Mouse (Mus musculus): ENCODE results near the gene Samd9l. TPM values are rescaled to one million over a fixed set of nuclear protein-coding genes. Genes with fewer than 3 reads are reported as not detected.
"Not testable (repeated sequence)": the region's sequence is repeated elsewhere in the genome, so short reads cannot be mapped to it uniquely, and the experiment has no call there.

Gene Samd9l
- polyA plus RNA-seq (2015; fragmentation: Nextera tagmentation; extraction: Ambion mirVana), result 1.5 and 1.6 TPM in 2 replicates

GRCm38 (mm10) chr6:3399340-3400068, at the start of gene Samd9l:
Samd9l (minus strand) TSS chr6:3399572.
- H3K9ac ChIP-seq; H3K4me3 ChIP-seq; H3K4me1 ChIP-seq; H3K36me3 ChIP-seq (replicated peaks); H3K27ac ChIP-seq; H3K27me3 ChIP-seq (replicated peaks); H3K4me2 ChIP-seq; ATAC-seq (replicated peaks); H3K9me3 ChIP-seq: not testable (repeated sequence)
- 48% methylated on average over 4 of the region's 4 CpGs for WGBS

GRCm38 (mm10) chr6:3447404-3447803, 48.0 kb upstream of the Samd9l start:
- Histone ChIP-seq H3K4me3 (no peak overlapping the region), H3K9me3 (no peaks in the 10 kb centered on the region)
- 9% methylated on average over 5 of the region's 5 CpGs for WGBS

DNA sequence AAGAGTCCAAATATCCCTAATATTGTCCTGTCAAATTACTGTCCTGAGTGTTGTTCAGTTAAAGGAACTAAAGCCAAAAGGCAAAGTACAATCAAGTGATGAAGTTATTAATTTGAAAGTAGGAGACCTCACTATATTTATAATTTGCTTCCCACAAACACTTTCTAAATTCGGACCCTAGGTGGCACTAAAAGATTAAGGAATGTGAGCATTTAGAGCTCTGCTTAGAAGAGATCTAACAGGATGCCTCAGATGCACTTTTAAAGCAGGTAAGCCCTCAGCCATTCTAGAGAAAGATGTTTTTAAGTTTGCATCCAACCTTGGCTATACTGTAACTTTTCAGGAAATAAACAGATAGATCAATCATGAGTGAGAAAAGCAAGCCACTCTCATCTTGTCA, 44.5 kb upstream of the Samd9l start:
- H3K9me3 ChIP-seq, result no peaks in the 10 kb centered on the region
- H3K9ac ChIP-seq, result no peak overlapping the region
- no peak overlapping the region for H3K4me3 ChIP-seq
- H3K27me3 ChIP-seq (replicated peaks), result no peaks in the 10 kb centered on the region
- H3K36me3 ChIP-seq (replicated peaks), result no peaks in the 10 kb centered on the region
- 25% methylated on average over 1 of the region's 1 CpGs for WGBS
- no peak for ATAC-seq (replicated peaks)
- H3K4me2 ChIP-seq, result no peak overlapping the region
- H3K27ac ChIP-seq, result no peak overlapping the region
- H3K4me1 ChIP-seq, result no peaks in the 10 kb centered on the region

More at GRCm38 (mm10) chr6:3447404-3447803, 48.0 kb upstream of the Samd9l start:
- Histone ChIP-seq H3K4me1 (no peaks in the 10 kb centered on the region), H3K36me3 (replicated peaks) (no peaks in the 10 kb centered on the region), H3K4me2 (no peak overlapping the region), H3K27ac (no peak overlapping the region), H3K27me3 (replicated peaks) (no peaks in the 10 kb centered on the region), H3K9ac (no peak overlapping the region)
- ATAC-seq (replicated peaks), result peak; percentile 90

DNA sequence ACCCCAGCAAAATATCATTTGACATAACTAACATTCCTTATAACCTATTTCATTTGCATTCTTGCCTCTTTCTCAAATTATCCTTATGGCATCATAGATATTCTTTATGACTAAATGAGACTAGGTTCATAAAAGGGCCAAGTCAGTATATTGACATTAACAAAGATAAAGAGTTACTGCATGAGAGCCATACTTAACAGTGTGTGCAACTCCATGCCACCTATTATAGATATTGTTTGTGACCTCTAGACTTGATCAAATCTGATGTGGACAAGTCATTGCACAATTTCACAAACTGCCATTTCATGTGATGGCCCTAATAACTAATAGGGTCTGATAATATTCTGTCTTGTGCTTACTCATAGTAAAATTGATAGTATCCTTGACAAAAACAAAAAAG, 36.7 kb upstream of the Samd9l start:
- no peak overlapping the region for H3K4me3 ChIP-seq
- no peaks in the 10 kb centered on the region for H3K27me3 ChIP-seq (replicated peaks)
- ATAC-seq (replicated peaks), result no peak
- no peaks in the 10 kb centered on the region for H3K4me1 ChIP-seq
- no peak overlapping the region for H3K9ac ChIP-seq
- H3K36me3 ChIP-seq (replicated peaks), result no peaks in the 10 kb centered on the region
- no peak overlapping the region for H3K27ac ChIP-seq
- no peaks in the 10 kb centered on the region for H3K9me3 ChIP-seq
- no peak overlapping the region for H3K4me2 ChIP-seq

DNA sequence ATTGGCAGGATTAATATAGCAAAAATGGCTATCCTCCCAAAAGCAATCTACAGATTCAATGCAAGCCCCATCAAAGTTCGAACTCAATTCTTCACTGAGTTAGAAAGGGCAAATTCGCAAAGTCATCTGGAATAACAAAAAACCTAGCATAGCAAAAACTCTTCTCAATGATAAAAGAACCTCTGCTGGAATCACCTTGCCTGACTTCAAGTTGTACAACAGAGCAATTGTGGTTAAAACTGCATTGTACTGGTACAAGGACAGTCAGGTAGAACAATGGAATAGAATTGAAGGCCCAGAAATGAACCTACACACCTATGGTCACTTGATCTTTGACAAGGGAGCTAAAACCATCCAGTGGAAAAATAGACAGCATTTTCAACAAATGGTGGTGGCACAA, 31.6 kb upstream of the Samd9l start:
- H3K27me3 ChIP-seq (replicated peaks); H3K36me3 ChIP-seq (replicated peaks); H3K27ac ChIP-seq; H3K4me2 ChIP-seq; H3K4me3 ChIP-seq; H3K4me1 ChIP-seq; H3K9me3 ChIP-seq; H3K9ac ChIP-seq; ATAC-seq (replicated peaks): not testable (repeated sequence)
- 88% methylated on average over 2 of the region's 2 CpGs for WGBS

- Histone ChIP-seq H3K27ac (no peak overlapping the region), H3K4me2 (no peak overlapping the region), H3K4me1 (no peaks in the 10 kb centered on the region), H3K9me3 (no peaks in the 10 kb centered on the region), H3K27me3 (replicated peaks) (no peaks in the 10 kb centered on the region), H3K9ac (no peak overlapping the region), H3K4me3 (no peak overlapping the region), H3K36me3 (replicated peaks) (no peaks in the 10 kb centered on the region)
- 83% methylated on average over 1 of the region's 1 CpGs for WGBS
- ATAC-seq (replicated peaks), result no peak
Observed at GRCm38 (mm10) chr6:3427047-3427446, 27.7 kb upstream of the Samd9l start.

- ATAC-seq (replicated peaks); H3K9me3 ChIP-seq; H3K4me2 ChIP-seq; H3K4me3 ChIP-seq; H3K27ac ChIP-seq; H3K36me3 ChIP-seq (replicated peaks); H3K9ac ChIP-seq; H3K27me3 ChIP-seq (replicated peaks); H3K4me1 ChIP-seq: not testable (repeated sequence)
Observed at GRCm38 (mm10) chr6:3425333-3425732, 26.0 kb upstream of the Samd9l start.

- H3K36me3 ChIP-seq (replicated peaks); H3K9ac ChIP-seq; H3K4me3 ChIP-seq; H3K4me1 ChIP-seq; H3K27me3 ChIP-seq (replicated peaks); H3K27ac ChIP-seq; ATAC-seq (replicated peaks); H3K4me2 ChIP-seq; H3K9me3 ChIP-seq: not testable (repeated sequence)
- 73% methylated on average over 1 of the region's 4 CpGs for whole genome bisulfite sequencing
Observed at GRCm38 (mm10) chr6:3424613-3425277, 25.4 kb upstream of the Samd9l start.

DNA sequence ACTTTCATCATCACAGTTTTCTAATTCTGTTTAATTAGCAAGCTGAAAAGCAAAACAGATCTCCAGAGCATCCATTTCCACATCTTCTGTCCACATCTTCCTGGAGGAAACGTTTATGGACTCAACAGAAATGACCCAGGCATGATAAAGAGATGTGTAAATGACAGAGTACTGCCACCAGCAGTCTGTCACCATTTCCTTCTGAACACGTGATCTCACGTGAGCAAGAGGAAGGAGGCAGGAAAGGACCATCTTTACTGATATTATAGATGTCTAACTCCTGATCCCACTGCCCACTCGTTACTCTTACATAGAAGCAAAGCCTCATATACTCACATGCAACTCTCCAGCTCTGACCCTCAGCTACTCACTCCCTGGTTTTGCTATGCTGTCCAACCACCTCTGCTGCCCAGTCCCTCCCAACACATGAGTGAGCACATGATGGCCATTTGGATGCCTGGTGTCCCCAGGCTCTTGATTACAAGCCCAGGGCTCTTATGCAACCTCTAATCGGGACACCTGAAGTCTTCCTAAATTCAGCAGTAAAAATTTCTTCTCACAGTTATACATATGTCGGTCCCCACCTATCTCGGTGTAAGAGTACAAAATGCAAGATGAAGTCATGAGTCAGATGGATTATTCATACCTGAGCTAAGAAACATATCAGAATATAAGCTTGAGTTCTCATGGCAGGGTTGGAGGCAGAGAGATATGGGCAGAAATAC, 2.0 kb downstream of the Samd9l start:
- not testable (repeated sequence) for H3K4me3 ChIP-seq; H3K27me3 ChIP-seq (replicated peaks); H3K27ac ChIP-seq; H3K9ac ChIP-seq; H3K36me3 ChIP-seq (replicated peaks); H3K9me3 ChIP-seq; ATAC-seq (replicated peaks); H3K4me2 ChIP-seq; H3K4me1 ChIP-seq
- WGBS, result 94% methylated on average over 5 of the region's 7 CpGs

GRCm38 (mm10) chr6:3395921-3396611, 3.3 kb downstream of the Samd9l start:
- not testable (repeated sequence) for H3K9ac ChIP-seq; H3K4me2 ChIP-seq; H3K4me1 ChIP-seq; H3K36me3 ChIP-seq (replicated peaks); H3K9me3 ChIP-seq; H3K4me3 ChIP-seq; H3K27me3 ChIP-seq (replicated peaks); ATAC-seq (replicated peaks); H3K27ac ChIP-seq
- 70% methylated on average over 4 of the region's 4 CpGs for WGBS

DNA sequence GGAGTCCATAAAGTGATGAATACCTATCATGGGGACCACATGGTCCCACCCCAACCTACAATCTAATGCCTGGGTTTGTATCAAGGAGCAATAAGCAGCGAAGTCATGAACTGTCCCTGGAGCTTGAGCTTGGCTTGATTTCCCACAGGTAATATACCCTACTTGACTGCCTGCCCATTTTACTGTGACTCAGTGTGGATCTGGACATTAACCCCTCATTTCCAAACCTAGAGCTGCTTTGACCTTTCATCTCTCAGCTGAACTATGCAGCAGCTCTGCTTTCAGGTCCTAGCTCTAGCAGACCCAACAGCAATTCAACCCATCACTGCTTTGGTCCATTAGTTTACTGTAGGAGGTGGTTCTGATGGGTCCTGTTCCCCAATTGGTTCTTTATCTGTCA, 9.4 kb downstream of the Samd9l start:
- WGBS, result 81% methylated on average over 1 of the region's 1 CpGs
- no peak for ATAC-seq (replicated peaks)

DNA sequence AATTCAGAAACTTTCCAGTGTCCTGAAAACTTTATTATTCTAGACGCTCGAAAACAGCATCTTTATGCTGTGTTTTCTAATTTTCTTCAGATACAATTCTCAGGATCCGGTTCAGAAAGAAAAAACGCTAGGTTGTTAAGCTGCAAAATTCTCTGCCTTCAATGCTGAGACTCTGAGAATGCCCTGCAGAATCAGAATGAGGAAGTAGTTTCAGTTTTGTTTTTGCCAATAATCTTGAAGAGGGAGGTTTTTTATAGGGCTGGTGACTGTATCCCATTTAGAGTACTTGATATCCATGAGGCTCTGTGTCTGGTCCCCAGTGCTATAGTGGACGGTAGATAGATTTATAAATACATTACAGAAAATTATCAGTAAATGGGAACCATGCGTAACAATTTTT, 12.8 kb downstream of the Samd9l start:
- Histone ChIP-seq H3K4me2 (no peak overlapping the region), H3K27me3 (replicated peaks) (no peaks in the 10 kb centered on the region), H3K27ac (no peak overlapping the region), H3K36me3 (replicated peaks) (no peaks in the 10 kb centered on the region), H3K4me3 (no peak overlapping the region), H3K9me3 (no peaks in the 10 kb centered on the region), H3K9ac (no peak overlapping the region), H3K4me1 (no peaks in the 10 kb centered on the region)
- WGBS, result 94% methylated on average over 6 of the region's 6 CpGs
- no peak for ATAC-seq (replicated peaks)

More for the DNA sequence above, 9.4 kb downstream of the Samd9l start:
- no peaks in the 10 kb centered on the region for H3K36me3 ChIP-seq (replicated peaks)
- H3K9ac ChIP-seq, result no peak overlapping the region
- no peaks in the 10 kb centered on the region for H3K4me1 ChIP-seq
- H3K27ac ChIP-seq, result no peak overlapping the region
- no peak overlapping the region for H3K4me2 ChIP-seq
- no peaks in the 10 kb centered on the region for H3K27me3 ChIP-seq (replicated peaks)
- H3K4me3 ChIP-seq, result no peak overlapping the region
- no peaks in the 10 kb centered on the region for H3K9me3 ChIP-seq
